Mouse (Mus musculus): ENCODE data around the gene Dgcr8. TPM values are rescaled to one million over a fixed set of nuclear protein-coding genes. Genes with fewer than 3 reads are reported as not detected.
A peak's percentile ranks its signal among the peaks of the same experiment; 100 is the strongest.

The Dgcr8 gene
- polyA plus RNA-seq, 1 experiment from 2014 or later, result 26.3 TPM

DNA sequence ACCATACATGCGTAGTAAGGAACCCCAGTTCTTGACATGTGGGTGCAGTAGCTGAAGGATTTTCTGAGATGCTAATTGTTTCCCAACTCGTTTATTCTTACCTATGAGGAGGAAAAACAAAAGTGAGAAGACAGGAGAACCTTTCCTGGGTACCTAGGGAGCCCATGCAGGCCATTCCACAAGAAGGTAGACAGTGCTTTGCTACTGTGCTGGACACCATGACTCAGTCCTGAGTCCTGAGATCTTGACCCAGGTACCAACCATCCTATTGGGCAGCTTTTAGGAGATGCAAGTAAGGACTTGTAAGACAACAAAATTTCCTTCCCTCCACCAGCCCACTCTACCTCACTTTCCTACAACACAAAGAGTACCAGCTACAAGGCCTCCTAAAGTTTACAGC lies 30.8 kb downstream of the Dgcr8 start, which contains the start of gene Gm49776:
Gm49776 (minus strand) TSS at position 101 of the 400 bp plus-strand sequence.
- H3K9me3 ChIP-seq (replicated peaks; ENCODE audit: control insufficient read depth, low read length), result no peaks in the 10 kb centered on the region
- H3K9ac ChIP-seq (ENCODE audit: low read length), result no peak within 1 kb of the TSS
- H3K27ac ChIP-seq (ENCODE audit: low read depth, low read length), result no peak within 1 kb of the TSS
- H3K36me3 ChIP-seq (ENCODE audit: control insufficient read depth, insufficient read depth, low read length), result peaks cover 92% of the 10 kb centered on the region
- H3K27me3 ChIP-seq (replicated peaks; ENCODE audit: control insufficient read depth, insufficient read depth, low read length), result no peaks in the 10 kb centered on the region
- no peak for ATAC-seq
- H3K4me1 ChIP-seq (ENCODE audit: control insufficient read depth, insufficient read depth, low read length), result no peaks in the 10 kb centered on the region
- H3K4me3 ChIP-seq (ENCODE audit: low read depth, low read length), result no peak within 1 kb of the TSS
- DNase-seq (ENCODE audit: low spot score), result no peak
- H3K4me2 ChIP-seq (ENCODE audit: low read length), result no peak within 1 kb of the TSS
- WGBS, result 95% methylated on average over 2 of the region's 2 CpGs

DNA sequence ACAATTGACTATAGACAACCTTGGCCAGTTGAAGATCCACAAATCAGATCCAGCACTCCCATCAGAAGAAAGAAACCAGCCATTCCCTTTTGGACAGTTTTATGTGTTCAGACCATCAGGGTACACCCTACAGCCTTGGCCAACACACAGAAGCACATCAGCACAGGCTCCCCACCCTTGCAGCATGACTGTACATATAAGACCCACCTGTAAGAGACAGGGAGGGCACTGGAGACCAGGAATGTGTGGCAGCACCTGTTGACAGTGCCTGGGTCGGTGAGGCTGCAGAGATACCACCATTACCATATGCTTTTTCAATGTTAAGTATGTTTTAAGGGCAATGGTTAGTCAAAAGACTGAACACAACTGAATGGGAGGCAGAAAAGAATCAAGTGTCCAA lies 35.2 kb downstream of the Dgcr8 start:
- Histone ChIP-seq H3K9me3 (replicated peaks; ENCODE audit: control insufficient read depth, low read length) (no peaks in the 10 kb centered on the region), H3K4me1 (ENCODE audit: control insufficient read depth, insufficient read depth, low read length) (peaks cover 16% of the 10 kb centered on the region), H3K27ac (ENCODE audit: low read depth, low read length) (no peak overlapping the region), H3K36me3 (ENCODE audit: control insufficient read depth, insufficient read depth, low read length) (peaks cover 85% of the 10 kb centered on the region), H3K4me2 (ENCODE audit: low read length) (no peak overlapping the region), H3K9ac (ENCODE audit: low read length) (no peak overlapping the region), H3K4me3 (ENCODE audit: low read depth, low read length) (no peak overlapping the region), H3K27me3 (replicated peaks; ENCODE audit: control insufficient read depth, insufficient read depth, low read length) (no peaks in the 10 kb centered on the region)
- ATAC-seq (no peak), DNase-seq (ENCODE audit: low spot score) (no peak)
- WGBS, result 85% methylated on average over 1 of the region's 1 CpGs

GRCm38 (mm10) chr16:18252736-18253135 lies 36.3 kb downstream of the Dgcr8 start:
- peaks cover 16% of the 10 kb centered on the region for H3K4me1 ChIP-seq (ENCODE audit: control insufficient read depth, insufficient read depth, low read length)
- 86% methylated on average over 6 of the region's 6 CpGs for WGBS
- H3K36me3 ChIP-seq (ENCODE audit: control insufficient read depth, insufficient read depth, low read length), result peaks cover 75% of the 10 kb centered on the region
- DNase-seq (ENCODE audit: low spot score), result no peak
- no peak overlapping the region for H3K27ac ChIP-seq (ENCODE audit: low read depth, low read length)
- ATAC-seq, result no peak
- H3K9me3 ChIP-seq (replicated peaks; ENCODE audit: control insufficient read depth, low read length), result no peaks in the 10 kb centered on the region
- H3K4me2 ChIP-seq (ENCODE audit: low read length), result no peak overlapping the region
- H3K27me3 ChIP-seq (replicated peaks; ENCODE audit: control insufficient read depth, insufficient read depth, low read length), result no peaks in the 10 kb centered on the region
- H3K4me3 ChIP-seq (ENCODE audit: low read depth, low read length), result no peak overlapping the region
- no peak overlapping the region for H3K9ac ChIP-seq (ENCODE audit: low read length)

DNA sequence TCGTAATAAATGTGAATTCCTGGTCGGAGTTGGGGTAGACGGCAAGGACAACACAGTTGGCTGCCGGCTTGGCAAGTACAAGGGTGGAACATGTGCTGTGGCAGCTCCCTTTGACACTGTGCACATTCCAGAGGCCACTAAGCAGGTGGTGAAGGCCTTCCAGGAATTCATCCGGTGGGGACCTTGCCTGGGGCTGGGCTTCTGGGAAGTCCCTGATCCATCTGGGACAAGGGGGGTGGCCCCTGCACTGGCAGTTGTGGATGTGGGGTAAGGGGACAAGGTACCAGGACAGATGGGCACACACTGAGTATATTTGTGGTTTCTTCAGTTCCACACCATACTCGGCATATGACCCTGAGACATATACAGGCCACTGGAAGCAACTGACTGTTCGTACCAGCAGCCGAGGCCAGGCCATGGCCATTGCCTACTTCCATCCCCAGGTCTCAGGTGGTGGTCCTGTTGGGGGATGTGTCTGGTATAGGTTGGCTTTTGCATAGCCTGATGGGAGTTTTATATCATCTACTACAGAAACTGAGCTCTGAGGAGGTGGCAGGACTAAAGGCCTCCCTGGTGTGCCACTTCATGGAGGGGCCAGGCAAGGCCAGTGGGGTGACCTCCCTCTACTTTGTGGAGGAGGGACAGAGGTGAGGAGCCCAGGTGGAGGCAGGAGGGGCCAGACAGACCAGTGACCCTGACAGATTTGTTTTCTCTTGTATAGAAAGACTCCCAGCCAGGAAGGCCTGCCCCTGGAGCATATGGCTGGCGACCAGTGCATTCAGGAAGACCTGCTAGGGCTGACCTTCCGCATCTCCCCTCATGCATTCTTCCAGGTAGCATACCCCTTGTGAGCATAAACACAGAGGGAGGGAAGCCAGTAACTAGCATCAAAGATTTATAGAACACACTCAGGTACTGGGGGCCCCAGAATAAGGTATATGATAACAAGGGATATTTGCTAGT lies 37.9 kb downstream of the Dgcr8 start:
- 72% methylated on average over 10 of the region's 10 CpGs for WGBS
- Histone ChIP-seq H3K36me3 (ENCODE audit: control insufficient read depth, insufficient read depth, low read length) (peaks cover 69% of the 10 kb centered on the region), H3K4me3 (ENCODE audit: low read depth, low read length) (no peak overlapping the region), H3K9me3 (replicated peaks; ENCODE audit: control insufficient read depth, low read length) (no peaks in the 10 kb centered on the region), H3K27me3 (replicated peaks; ENCODE audit: control insufficient read depth, insufficient read depth, low read length) (no peaks in the 10 kb centered on the region), H3K27ac (ENCODE audit: low read depth, low read length) (no peak overlapping the region), H3K4me2 (ENCODE audit: low read length) (peak overlapping the region; percentile 82), H3K9ac (ENCODE audit: low read length) (peak overlapping the region; percentile 94), H3K4me1 (ENCODE audit: control insufficient read depth, insufficient read depth, low read length) (peaks cover 24% of the 10 kb centered on the region)
- DNase-seq (ENCODE audit: low spot score) (no peak), ATAC-seq (no peak)

DNA sequence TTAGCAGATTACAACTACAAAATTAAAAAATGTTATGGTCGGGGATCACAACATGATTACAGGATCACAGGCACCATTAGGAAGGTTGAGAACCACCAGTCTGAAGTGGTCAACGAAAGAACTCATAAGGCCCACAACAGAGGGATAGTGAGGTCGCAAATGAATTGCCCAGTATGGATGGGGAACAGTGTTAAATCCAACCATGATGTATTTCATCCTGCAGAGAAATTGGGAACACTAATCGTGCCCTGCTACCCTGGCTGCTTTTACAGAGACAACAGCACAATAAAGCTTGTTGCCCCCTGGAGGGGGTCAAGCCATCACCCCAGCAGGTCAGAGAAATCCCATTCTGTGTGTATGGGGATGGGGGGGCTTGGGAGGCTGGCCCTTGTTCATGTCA lies 38.8 kb downstream of the Dgcr8 start:
- Histone ChIP-seq H3K4me2 (ENCODE audit: low read length) (peak overlapping the region; percentile 82), H3K36me3 (ENCODE audit: control insufficient read depth, insufficient read depth, low read length) (peaks cover 71% of the 10 kb centered on the region), H3K4me1 (ENCODE audit: control insufficient read depth, insufficient read depth, low read length) (peaks cover 24% of the 10 kb centered on the region), H3K9ac (ENCODE audit: low read length) (peak overlapping the region; percentile 94), H3K27ac (ENCODE audit: low read depth, low read length) (no peak overlapping the region), H3K27me3 (replicated peaks; ENCODE audit: control insufficient read depth, insufficient read depth, low read length) (no peaks in the 10 kb centered on the region), H3K4me3 (ENCODE audit: low read depth, low read length) (peak overlapping the region; percentile 95), H3K9me3 (replicated peaks; ENCODE audit: control insufficient read depth, low read length) (no peaks in the 10 kb centered on the region)
- 57% methylated on average over 4 of the region's 4 CpGs for WGBS
- no peak for ATAC-seq
- no peak for DNase-seq (ENCODE audit: low spot score)

DNA sequence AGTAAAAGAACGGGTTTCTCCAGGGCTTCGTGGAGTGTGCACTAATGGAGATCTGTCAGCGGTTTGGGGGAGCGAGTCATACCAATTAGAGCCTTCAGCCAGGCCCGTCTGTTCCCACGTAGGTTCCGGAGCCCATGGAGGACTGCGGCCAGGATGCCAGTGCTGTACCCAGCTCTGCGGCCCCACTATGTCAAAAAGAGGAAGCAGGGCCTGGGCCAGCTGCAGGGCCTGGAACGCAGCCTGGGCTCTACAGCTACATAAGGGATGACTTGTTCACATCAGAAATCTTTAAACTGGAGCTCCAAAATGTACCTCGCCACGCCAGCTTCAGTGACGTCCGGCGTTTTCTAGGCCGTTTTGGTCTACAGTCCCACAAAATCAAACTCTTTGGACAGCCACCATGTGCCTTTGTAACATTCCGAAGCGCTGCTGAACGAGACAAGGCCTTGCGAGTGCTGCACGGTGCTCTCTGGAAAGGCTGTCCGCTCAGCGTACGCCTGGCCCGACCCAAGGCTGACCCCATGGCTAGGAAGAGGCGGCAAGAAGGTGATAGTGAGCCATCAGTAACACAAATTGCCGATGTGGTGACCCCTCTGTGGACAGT lies 39.6 kb downstream of the Dgcr8 start:
- H3K27ac ChIP-seq (ENCODE audit: low read depth, low read length), result peak overlapping the region; percentile 89
- H3K9ac ChIP-seq (ENCODE audit: low read length), result peak overlapping the region; percentile 94
- DNase-seq (ENCODE audit: low spot score) (no peak), ATAC-seq (no peak; the same call in 1 of the 2 replicates)
- peak overlapping the region; percentile 95 for H3K4me3 ChIP-seq (ENCODE audit: low read depth, low read length)
- 8% methylated on average over 27 of the region's 27 CpGs for WGBS
- peaks cover 72% of the 10 kb centered on the region for H3K36me3 ChIP-seq (ENCODE audit: control insufficient read depth, insufficient read depth, low read length)
- peak overlapping the region; percentile 82 for H3K4me2 ChIP-seq (ENCODE audit: low read length)
- no peaks in the 10 kb centered on the region for H3K9me3 ChIP-seq (replicated peaks; ENCODE audit: control insufficient read depth, low read length)
- no peaks in the 10 kb centered on the region for H3K27me3 ChIP-seq (replicated peaks; ENCODE audit: control insufficient read depth, insufficient read depth, low read length)
- H3K4me1 ChIP-seq (ENCODE audit: control insufficient read depth, insufficient read depth, low read length), result peaks cover 24% of the 10 kb centered on the region

- peak; percentile 98 for ATAC-seq
Observed at GRCm38 (mm10) chr16:18248433-18249363, 40.3 kb downstream of the Dgcr8 start, which contains the start of the genes Trmt2a and Ranbp1. TSS of gene Trmt2a (plus strand) at chr16:18248679. TSS of gene Ranbp1 (minus strand) at chr16:18248732.

More at GRCm38 (mm10) chr16:18248433-18249363, 40.3 kb downstream of the Dgcr8 start, which contains the start of the genes Trmt2a and Ranbp1:
- peak within 1 kb of the TSS; percentile 82 for H3K4me2 ChIP-seq (ENCODE audit: low read length)
- peaks cover 24% of the 10 kb centered on the region for H3K4me1 ChIP-seq (ENCODE audit: control insufficient read depth, insufficient read depth, low read length)
- H3K27me3 ChIP-seq (replicated peaks; ENCODE audit: control insufficient read depth, insufficient read depth, low read length), result no peaks in the 10 kb centered on the region
- peak; percentile 99 for DNase-seq (ENCODE audit: low spot score)
- peak within 1 kb of the TSS; percentile 89 for H3K27ac ChIP-seq (ENCODE audit: low read depth, low read length)
- WGBS, result under 1% methylated on average over 90 of the region's 102 CpGs
- H3K9ac ChIP-seq (ENCODE audit: low read length), result peak within 1 kb of the TSS; percentile 94
- H3K9me3 ChIP-seq (replicated peaks; ENCODE audit: control insufficient read depth, low read length), result no peaks in the 10 kb centered on the region
- peak within 1 kb of the TSS; percentile 95 for H3K4me3 ChIP-seq (ENCODE audit: low read depth, low read length)
- peaks cover 72% of the 10 kb centered on the region for H3K36me3 ChIP-seq (ENCODE audit: control insufficient read depth, insufficient read depth, low read length)

Data from forebrain, embryonic 14.5 days (tissue).